Comparison of ENCODE assay signal across 26 mouse cellular contexts in the genomic region with DNA sequence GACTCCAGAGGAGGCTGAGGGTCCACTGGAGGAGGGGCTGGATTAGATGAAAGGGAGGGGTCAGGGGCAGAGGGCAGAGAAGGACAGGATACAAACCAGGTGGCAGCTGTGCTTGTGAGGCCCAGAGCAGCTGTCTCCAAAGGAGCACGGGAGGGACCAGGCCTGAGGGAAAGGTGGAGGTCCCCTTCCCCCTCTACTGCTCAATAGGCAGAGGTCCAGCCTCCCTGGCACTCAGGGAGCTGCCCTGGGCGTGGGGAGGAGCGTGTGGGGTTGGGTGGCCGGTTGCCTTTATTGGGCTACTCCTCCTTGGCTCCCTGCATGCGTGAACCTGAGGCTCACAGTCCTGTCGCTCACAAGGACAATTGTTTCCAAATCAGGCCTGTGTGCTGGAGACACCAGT. TPM values are rescaled to one million over a fixed set of nuclear protein-coding genes. Genes with fewer than 3 reads are reported as not detected.
A peak's percentile ranks its signal among the peaks of the same experiment; 100 is the strongest.
DNase-seq lines count a peak whose midpoint lies in the region; ATAC-seq and TF ChIP-seq lines count a peak whose summit lies in the region.
"Had no signal": no experiment of that assay in that cellular context is flagged by ENCODE, and none has a peak within 500 bp of the region (broad histone marks: within the 10 kb centered on the region; RNA-seq: fewer than 3 reads in every experiment).

No protein-coding gene starts in this region.

- TF ChIP-seq RAD21 in MEL (IDR thresholded peaks at IDR 0.05; ENCODE audit: low read depth, low read length): no peak

- H3K27ac ChIP-seq in heart, embryonic 13.5 days (replicated peaks): no peak overlapping the region
- H3K27ac ChIP-seq in heart, adult 2 months: no peak overlapping the region
- H3K27ac ChIP-seq in ES-Bruce4 (ENCODE audit: insufficient read depth, low read length) (no peak overlapping the region), MEL (ENCODE audit: control insufficient read depth, low read depth, low read length) (peak overlapping the region; percentile 95)
- H3K27ac ChIP-seq in liver, embryonic 14.5 days: peak overlapping the region; percentile 49
- H3K27ac ChIP-seq: gastrocnemius, adult 2 months; heart, embryonic 15.5 days; hindbrain, postnatal 0 days; midbrain, embryonic 15.5 days; neural tube, embryonic 13.5 days had no signal

- H3K9me3 ChIP-seq in heart, embryonic 13.5 days: no peaks in the 10 kb centered on the region
- no peaks in the 10 kb centered on the region for H3K9me3 ChIP-seq in ES-Bruce4 (replicated peaks; ENCODE audit: control insufficient read depth, insufficient read depth, low read length, poor library complexity, severe bottlenecking)
- no peaks in the 10 kb centered on the region for H3K9me3 ChIP-seq in MEL (replicated peaks; ENCODE audit: insufficient read depth, low read length)
- no peaks in the 10 kb centered on the region for H3K9me3 ChIP-seq in liver, embryonic 14.5 days (ENCODE audit: control insufficient read depth, low read length)
- H3K9me3 ChIP-seq: heart, embryonic 15.5 days; megakaryocyte, embryonic 14.5 days; midbrain, embryonic 15.5 days; neural tube, embryonic 13.5 days had no signal

- peaks cover 23% of the 10 kb centered on the region for H3K4me1 ChIP-seq in heart, embryonic 13.5 days
- no peaks in the 10 kb centered on the region for H3K4me1 ChIP-seq in heart, adult 2 months (ENCODE audit: control insufficient read depth, insufficient read depth, low read length)
- H3K4me1 ChIP-seq in ES-Bruce4 (ENCODE audit: control insufficient read depth, insufficient read depth, low read length) (peaks cover 14% of the 10 kb centered on the region), MEL (ENCODE audit: control insufficient read depth in 1 of 2, insufficient read depth in 2 of 2, low read length in 2 of 2) (peaks cover 10 to 46% of the 10 kb centered on the region in 2 experiments)
- peaks cover 29 to 39% of the 10 kb centered on the region in 2 experiments for H3K4me1 ChIP-seq in liver, embryonic 14.5 days (replicated peaks; ENCODE audit: control insufficient read depth in 2 of 2, insufficient read depth in 2 of 2, low read length in 1 of 2)

- no peak for ATAC-seq in heart, embryonic 13.5 days (ENCODE audit: extremely low read depth, insufficient number of reproducible peaks, low FRiP score, low TSS enrichment)
- no peak for ATAC-seq in liver, embryonic 14.5 days (ENCODE audit: insufficient read depth)
- ATAC-seq: hindbrain, postnatal 0 days; intestine, embryonic 16.5 days; midbrain, embryonic 15.5 days had no signal

- no peaks in the 10 kb centered on the region for H3K36me3 ChIP-seq in heart, embryonic 13.5 days
- H3K36me3 ChIP-seq in heart, adult 2 months (ENCODE audit: control insufficient read depth, insufficient read depth, low read length): no peaks in the 10 kb centered on the region
- no peaks in the 10 kb centered on the region for H3K36me3 ChIP-seq in ES-Bruce4 (ENCODE audit: control insufficient read depth, insufficient read depth, low read length, poor library complexity, severe bottlenecking)
- peaks cover 0 to 30% of the 10 kb centered on the region in 2 experiments; a peak in 2 of 4 replicates for H3K36me3 ChIP-seq in MEL (ENCODE audit: control insufficient read depth in 1 of 2, insufficient read depth in 2 of 2, low read length in 2 of 2)
- no peaks in the 10 kb centered on the region for H3K36me3 ChIP-seq in liver, embryonic 14.5 days (replicated peaks; ENCODE audit: control insufficient read depth, insufficient read depth, low read depth)
- H3K36me3 ChIP-seq: heart, embryonic 15.5 days; midbrain, embryonic 15.5 days; neural tube, embryonic 13.5 days had no signal

- H3K4me2 ChIP-seq in heart, embryonic 13.5 days: no peak overlapping the region
- H3K4me2 ChIP-seq in liver, embryonic 14.5 days (ENCODE audit: low read depth): no peak overlapping the region
- H3K4me2 ChIP-seq: heart, embryonic 15.5 days; lung, embryonic 14.5 days; midbrain, embryonic 15.5 days; neural tube, embryonic 13.5 days had no signal

- no peak for DNase-seq in heart, adult 2 months
- DNase-seq in MEL (ENCODE audit: low read depth, low spot score) (no peak), MN1 (ENCODE audit: low spot score) (no peak)
- DNase-seq in liver, embryonic 14.5 days (ENCODE audit: low read depth in 3 of 3, low spot score in 3 of 3): no peak
- DNase-seq in thymus, postnatal 4 days: no peak
- DNase-seq: adrenal gland, postnatal 36 days; B cell, adult 2 months; cerebellum, adult 11 months; cerebellum, adult 9-11 months; gastrocnemius, adult 2 months; kidney, adult 9 months; kidney, postnatal 36 days; lung, embryonic 14.5 days; retina, postnatal 1 day; right cerebral cortex, postnatal 25 days; spleen, adult 18-20 months had no signal

- H3K27me3 ChIP-seq in heart, embryonic 13.5 days (replicated peaks): no peaks in the 10 kb centered on the region
- no peaks in the 10 kb centered on the region for H3K27me3 ChIP-seq in heart, adult 2 months (ENCODE audit: control insufficient read depth, insufficient read depth, low read length)
- no peaks in the 10 kb centered on the region for H3K27me3 ChIP-seq in ES-Bruce4 (ENCODE audit: control insufficient read depth, insufficient read depth, low read length, poor library complexity, severe bottlenecking)
- no peaks in the 10 kb centered on the region for H3K27me3 ChIP-seq in MEL (ENCODE audit: control insufficient read depth in 1 of 2, insufficient read depth in 2 of 2, low read length in 2 of 2)
- H3K27me3 ChIP-seq in liver, embryonic 14.5 days (ENCODE audit: control insufficient read depth, insufficient read depth, low read length): no peaks in the 10 kb centered on the region
- H3K27me3 ChIP-seq: CH12.LX; heart, embryonic 15.5 days; megakaryocyte, embryonic 14.5 days; midbrain, embryonic 15.5 days; neural tube, embryonic 13.5 days had no signal

- intact Hi-C loops in heart, adult 2 months (cut with DNase I): loop anchor here (5.0 kb wide), 1 partner anchor 273 kb away; no protein-coding TSS in a partner anchor

- no peak overlapping the region for H3K4me3 ChIP-seq in heart, embryonic 13.5 days
- H3K4me3 ChIP-seq in heart, adult 2 months: no peak overlapping the region
- no peak overlapping the region for H3K4me3 ChIP-seq in ES-Bruce4 (ENCODE audit: low read depth, low read length)
- H3K4me3 ChIP-seq in MEL (ENCODE audit: control insufficient read depth in 1 of 2, insufficient read depth in 1 of 2, low read depth in 2 of 2, low read length in 2 of 2): no peak overlapping the region
- no peak overlapping the region for H3K4me3 ChIP-seq in liver, embryonic 14.5 days (ENCODE audit: insufficient read depth in 1 of 2, low read depth in 2 of 2, low read length in 2 of 2)
- H3K4me3 ChIP-seq: gastrocnemius, adult 2 months; heart, embryonic 15.5 days; megakaryocyte, embryonic 14.5 days; midbrain, embryonic 15.5 days; myocyte; neural tube, embryonic 13.5 days had no signal

- H3K79me2 ChIP-seq in heart, adult 2 months (replicated peaks; ENCODE audit: control insufficient read depth, insufficient read depth, low read length): no peaks in the 10 kb centered on the region
- no peaks in the 10 kb centered on the region for H3K79me2 ChIP-seq in MEL (ENCODE audit: control insufficient read depth, insufficient read depth, low read length, poor library complexity)

- TF ChIP-seq EP300 in heart, adult 2 months (IDR thresholded peaks at IDR 0.05; ENCODE audit: insufficient read depth, low read depth, low read length): no peak
- TF ChIP-seq EP300 in ES-Bruce4 (IDR thresholded peaks at IDR 0.05; ENCODE audit: insufficient read depth, low read depth, low read length) (peak; percentile 76; the same call in 1 of the 2 replicates), MEL (IDR thresholded peaks at IDR 0.05; ENCODE audit: low read depth in 1 of 2, low read length in 2 of 2) (no peak)
- TF ChIP-seq EP300 in liver, embryonic 14.5 days (IDR thresholded peaks at IDR 0.05; ENCODE audit: low read depth): no peak

- no peak for TF ChIP-seq CTCF in heart, adult 2 months (IDR thresholded peaks at IDR 0.05)
- no peak for TF ChIP-seq CTCF in ES-Bruce4 (IDR thresholded peaks at IDR 0.05; ENCODE audit: low read depth, low read length)
- no peak for TF ChIP-seq CTCF in MEL (IDR thresholded peaks at IDR 0.05 in 2 of 3, conservative IDR thresholded peaks at IDR 0.05 in 1 of 3; ENCODE audit: control insufficient read depth in 1 of 3, insufficient read depth in 1 of 3, low read depth in 2 of 3, low read length in 3 of 3, poor library complexity in 1 of 3, severe bottlenecking in 1 of 3)
- TF ChIP-seq CTCF in liver, embryonic 14.5 days (IDR thresholded peaks at IDR 0.05; ENCODE audit: low read depth): no peak

- TF ChIP-seq POLR2A in heart, adult 2 months (IDR thresholded peaks at IDR 0.05; ENCODE audit: insufficient read depth, low read depth, low read length): no peak
- TF ChIP-seq POLR2A in ES-Bruce4 (IDR thresholded peaks at IDR 0.05; ENCODE audit: insufficient read depth, low read length) (no peak), MEL (IDR thresholded peaks at IDR 0.05; ENCODE audit: control insufficient read depth in 1 of 2, insufficient read depth in 1 of 2, low read depth in 1 of 2, low read length in 2 of 2, poor library complexity in 1 of 2) (no peak)

- H3K9ac ChIP-seq in heart, embryonic 13.5 days: peak overlapping the region; percentile 28; the same call in 1 of the 2 replicates
- H3K9ac ChIP-seq in heart, adult 2 months (ENCODE audit: low read depth, low read length): no peak overlapping the region
- H3K9ac ChIP-seq in ES-Bruce4 (ENCODE audit: low read depth, poor library complexity, severe bottlenecking) (no peak overlapping the region), MEL (ENCODE audit: control insufficient read depth, low read depth, low read length, poor library complexity, severe bottlenecking) (peak overlapping the region; percentile 52)
- no peak overlapping the region for H3K9ac ChIP-seq in liver, embryonic 14.5 days (replicated peaks)
- H3K9ac ChIP-seq: heart, embryonic 15.5 days; lung, embryonic 14.5 days; midbrain, embryonic 15.5 days; neural tube, embryonic 13.5 days had no signal

- 55% methylated on average over 6 of the region's 6 CpGs for WGBS in heart, embryonic 13.5 days
- 66% methylated on average over 6 of the region's 6 CpGs for WGBS in heart, adult 2 months
- WGBS in liver, embryonic 14.5 days (ENCODE audit: insufficient replicate concordance): 51% methylated on average over 6 of the region's 6 CpGs

RNA-seq across cellular contexts. Expression of a gene that starts 45.8 kb away (rescaled TPM):
- polyA plus RNA-seq in heart, embryonic 13.5 days (2015; fragmentation: Nextera tagmentation; extraction: Ambion mirVana): 10.5 and 11.0 TPM in 2 replicates
- 1 to 10 TPM; 3.5 to 4.4 TPM for total RNA-seq in heart, adult 2 months (2021)
- 3.9 and 4.0 TPM in 2 replicates for polyA plus RNA-seq in heart, adult 2 months (2012; rRNA removed)
- polyA plus RNA-seq in ES-Bruce4 (2011; ENCODE audit: insufficient read depth, insufficient read length, low read depth, missing spikeins) (11.0 and 11.5 TPM in 2 replicates), MEL (2012; ENCODE audit: insufficient read depth in 1 of 2, insufficient read length in 2 of 2, low read depth in 1 of 2, low replicate concordance in 2 of 2, missing spikeins in 1 of 2) (1 to 10 TPM in 1 of 2 experiments, not detected in 1; 7.1 TPM)
- total RNA-seq in MEL (2012; rRNA removed): 4.4 and 4.5 TPM in 2 replicates
- 5.7 and 6.0 TPM in 2 replicates for polyA plus RNA-seq in liver, embryonic 14.5 days (2012; rRNA removed)
- 3.7 and 4.4 TPM in 2 replicates for polyA plus RNA-seq in liver, embryonic 14.5 days (2014; fragmentation: Nextera tagmentation; extraction: Ambion mirVana)

RNA-seq across cellular contexts. Expression of a gene that starts 57.0 kb away (rescaled TPM):
- 55.1 and 63.2 TPM in 2 replicates for polyA plus RNA-seq in heart, embryonic 13.5 days (2015; fragmentation: Nextera tagmentation; extraction: Ambion mirVana)
- total RNA-seq in heart, adult 2 months (2021): 10 to 100 TPM; 12.3 to 13.2 TPM
- polyA plus RNA-seq in heart, adult 2 months (2012; rRNA removed): 11.2 and 12.4 TPM in 2 replicates
- polyA plus RNA-seq in ES-Bruce4 (2011; ENCODE audit: insufficient read depth, insufficient read length, low read depth, missing spikeins) (16.5 and 18.0 TPM in 2 replicates), MEL (2012; ENCODE audit: insufficient read depth in 1 of 2, insufficient read length in 2 of 2, low read depth in 1 of 2, low replicate concordance in 2 of 2, missing spikeins in 1 of 2) (10 to 100 TPM in 1 of 2 experiments, not detected in 1; 36.1 TPM)
- 25.3 and 25.5 TPM in 2 replicates for total RNA-seq in MEL (2012; rRNA removed)
- polyA plus RNA-seq in liver, embryonic 14.5 days (2012; rRNA removed): 5.4 and 9.5 TPM in 2 replicates
- 24.9 and 25.4 TPM in 2 replicates for polyA plus RNA-seq in liver, embryonic 14.5 days (2014; fragmentation: Nextera tagmentation; extraction: Ambion mirVana)

Comparison
In these comparisons a context has a peak if more than half of its experiments do, and no peak if none do; other contexts are left out.
1. H3K9ac ChIP-seq: peak in heart, embryonic 13.5 days (single experiment) and MEL (single experiment); none in heart, adult 2 months (single experiment), ES-Bruce4 (single experiment) and liver, embryonic 14.5 days (single experiment).
2. H3K27ac ChIP-seq: peak in MEL (single experiment) and liver, embryonic 14.5 days (single experiment); none in heart, embryonic 13.5 days (single experiment), heart, adult 2 months (single experiment) and ES-Bruce4 (single experiment).